Mouse (Mus musculus) right cerebral cortex, postnatal 14 days (tissue): ENCODE measurements around the gene Hoxd1.

Source experiments
- DNase-seq: peaks from one replicate; pipeline ENCODE4 v3.0.0; 2022

Hoxd1 gene

GRCm38 (mm10) chr2:74749337-74750121 is 13.3 kb upstream of the Hoxd1 start:
- DNase-seq: peak; percentile 13

- DNase-seq: no peak
These were observed 12.0 kb upstream of the Hoxd1 start for GRCm38 (mm10) chr2:74750731-74751250.

GRCm38 (mm10) chr2:74751861-74752260 is 10.9 kb upstream of the Hoxd1 start:
- no peak for DNase-seq

- DNase-seq: no peak
These were observed 10.2 kb upstream of the Hoxd1 start for GRCm38 (mm10) chr2:74752431-74753174.

- no peak for DNase-seq
These were observed 9.6 kb upstream of the Hoxd1 start for GRCm38 (mm10) chr2:74753175-74753523.

- DNase-seq: no peak
These were observed 9.1 kb upstream of the Hoxd1 start for GRCm38 (mm10) chr2:74753711-74754110.

- no peak for DNase-seq
These were observed 2.6 kb upstream of the Hoxd1 start for GRCm38 (mm10) chr2:74760146-74760545.

GRCm38 (mm10) chr2:74761941-74762340 is 839 bp upstream of the Hoxd1 start:
- no peak for DNase-seq

- no peak for DNase-seq
These were observed 510 bp downstream of the Hoxd1 start for GRCm38 (mm10) chr2:74763245-74763735.

GRCm38 (mm10) chr2:74763976-74764375 is 1.2 kb downstream of the Hoxd1 start:
- no peak for DNase-seq

GRCm38 (mm10) chr2:74774359-74774758 is 11.6 kb downstream of the Hoxd1 start:
- DNase-seq: no peak

GRCm38 (mm10) chr2:74777536-74778275 is 14.9 kb downstream of the Hoxd1 start:
- DNase-seq: peak; percentile 18

GRCm38 (mm10) chr2:74781386-74781785 is 18.6 kb downstream of the Hoxd1 start:
- no peak for DNase-seq

- no peak for DNase-seq
These were observed 32.8 kb downstream of the Hoxd1 start for GRCm38 (mm10) chr2:74795531-74795930.

GRCm38 (mm10) chr2:74808431-74808830 is 45.7 kb downstream of the Hoxd1 start:
- DNase-seq: no peak
